ENCODE assay signal across 15 mouse cellular contexts in the genomic region with DNA sequence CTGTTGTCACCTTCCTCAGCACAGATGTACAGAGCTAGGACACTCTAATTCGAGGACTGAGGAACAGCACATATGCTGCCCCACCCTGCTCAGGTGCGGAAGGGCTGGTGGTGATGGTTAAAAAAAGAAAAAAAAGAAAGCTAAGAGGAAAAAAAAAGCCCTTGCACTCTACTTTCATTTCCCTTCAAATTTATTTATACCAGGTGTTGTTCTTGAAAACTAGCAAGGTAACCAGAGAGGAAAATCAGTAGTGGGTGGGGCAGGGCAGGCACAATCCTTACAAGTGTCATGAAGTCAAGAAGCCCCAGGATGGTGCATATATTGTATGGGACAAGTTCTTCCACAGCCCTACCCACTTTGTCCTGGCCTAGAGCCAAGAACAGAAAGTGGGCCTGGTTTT. TPM values are rescaled to one million over a fixed set of nuclear protein-coding genes. Genes with fewer than 3 reads are reported as not detected.
A peak's percentile ranks its signal among the peaks of the same experiment; 100 is the strongest.
DNase-seq lines count a peak whose midpoint lies in the region; ATAC-seq and TF ChIP-seq lines count a peak whose summit lies in the region.
"Had no signal": no experiment of that assay in that cellular context is flagged by ENCODE, and none has a peak within 500 bp of the region (broad histone marks: within the 10 kb centered on the region; RNA-seq: fewer than 3 reads in every experiment).

No protein-coding gene starts in this region.

- H3K4me2 ChIP-seq in heart, embryonic 13.5 days, result no peak overlapping the region
- no peak overlapping the region for H3K4me2 ChIP-seq in heart, embryonic 11.5 days
- H3K4me2 ChIP-seq: forebrain, embryonic 15.5 days; heart, embryonic 15.5 days; hindbrain, embryonic 13.5 days; liver, embryonic 15.5 days; midbrain, embryonic 12.5 days had no signal

- no peak for ATAC-seq in heart, embryonic 13.5 days (ENCODE audit: extremely low read depth, insufficient number of reproducible peaks, low FRiP score, low TSS enrichment)
- no peak for ATAC-seq in heart, embryonic 11.5 days (replicated peaks; ENCODE audit: insufficient number of reproducible peaks, low FRiP score, low TSS enrichment)

- H3K4me1 ChIP-seq in heart, embryonic 13.5 days, result peaks cover 7% of the 10 kb centered on the region
- no peaks in the 10 kb centered on the region for H3K4me1 ChIP-seq in heart, embryonic 11.5 days (ENCODE audit: control insufficient read depth, insufficient read depth, low read length)
- peaks cover 35% of the 10 kb centered on the region for H3K4me1 ChIP-seq in spleen, adult 2 months (ENCODE audit: control insufficient read depth, insufficient read depth, insufficient read length)
- H3K4me1 ChIP-seq: forebrain, embryonic 15.5 days; hindbrain, embryonic 13.5 days; liver, embryonic 15.5 days; midbrain, embryonic 12.5 days had no signal

- DNase-seq in spleen, adult 2 months (ENCODE audit: low read depth in 1 of 2, low spot score in 2 of 2), result peak in 1 of 2 experiments; percentile 66
- no peak for DNase-seq in spleen, adult 12 weeks (ENCODE audit: low spot score)
- peak; percentile 57 for DNase-seq in CD4-positive, CD25-positive, alpha-beta regulatory T cell, adult 2 months (ENCODE audit: low read depth, low spot score)
- peak; percentile 80 for DNase-seq in induced T-regulatory cell, adult 2 months (ENCODE audit: low read depth)
- DNase-seq in frontal cortex, postnatal 25 days (ENCODE audit: low spot score in 2 of 2), result no peak
- DNase-seq in kidney, postnatal 4 days, result no peak
- DNase-seq: kidney, postnatal 10 days had no signal

- H3K27me3 ChIP-seq in heart, embryonic 13.5 days (replicated peaks), result no peaks in the 10 kb centered on the region
- no peaks in the 10 kb centered on the region for H3K27me3 ChIP-seq in heart, embryonic 11.5 days (ENCODE audit: control insufficient read depth, insufficient read depth, low read length)
- H3K27me3 ChIP-seq in spleen, adult 2 months (ENCODE audit: control insufficient read depth, insufficient read depth, low read length), result no peaks in the 10 kb centered on the region
- H3K27me3 ChIP-seq: forebrain, embryonic 15.5 days; heart, embryonic 15.5 days; hindbrain, embryonic 13.5 days; liver, embryonic 15.5 days; midbrain, embryonic 12.5 days had no signal

- no peak overlapping the region for H3K4me3 ChIP-seq in heart, embryonic 13.5 days
- no peak overlapping the region for H3K4me3 ChIP-seq in heart, embryonic 11.5 days (ENCODE audit: low read depth, low read length)
- peak overlapping the region; percentile 24; the same call in 1 of the 2 replicates for H3K4me3 ChIP-seq in spleen, adult 2 months (ENCODE audit: extremely low read depth, insufficient read depth, insufficient read length)
- H3K4me3 ChIP-seq: forebrain, embryonic 15.5 days; heart, embryonic 15.5 days; hindbrain, embryonic 13.5 days; liver, embryonic 15.5 days; midbrain, embryonic 12.5 days had no signal

- H3K9ac ChIP-seq in heart, embryonic 13.5 days, result no peak overlapping the region
- H3K9ac ChIP-seq in heart, embryonic 11.5 days (ENCODE audit: low read depth, low read length), result no peak overlapping the region
- H3K9ac ChIP-seq: forebrain, embryonic 15.5 days; heart, embryonic 15.5 days; hindbrain, embryonic 13.5 days; liver, embryonic 15.5 days; midbrain, embryonic 12.5 days had no signal

- H3K27ac ChIP-seq in heart, embryonic 13.5 days (replicated peaks), result peak overlapping the region; percentile 28; the same call in 1 of the 2 replicates
- H3K27ac ChIP-seq in heart, embryonic 11.5 days (ENCODE audit: low read depth, low read length), result no peak overlapping the region
- peak overlapping the region; percentile 96 for H3K27ac ChIP-seq in spleen, adult 2 months (ENCODE audit: insufficient read depth, low read length)
- H3K27ac ChIP-seq: forebrain, embryonic 15.5 days; heart, embryonic 15.5 days; hindbrain, embryonic 13.5 days; liver, embryonic 15.5 days; macrophage; midbrain, embryonic 12.5 days had no signal

- peaks cover 97% of the 10 kb centered on the region for H3K36me3 ChIP-seq in heart, embryonic 13.5 days
- peaks cover 43% of the 10 kb centered on the region for H3K36me3 ChIP-seq in heart, embryonic 11.5 days (ENCODE audit: control insufficient read depth, insufficient read depth, low read length)
- peaks cover 11% of the 10 kb centered on the region for H3K36me3 ChIP-seq in spleen, adult 2 months (ENCODE audit: control insufficient read depth, insufficient read depth, low read length)

- H3K9me3 ChIP-seq in heart, embryonic 13.5 days, result no peaks in the 10 kb centered on the region
- no peaks in the 10 kb centered on the region for H3K9me3 ChIP-seq in heart, embryonic 11.5 days (replicated peaks; ENCODE audit: control insufficient read depth, low read length)
- H3K9me3 ChIP-seq: forebrain, embryonic 15.5 days; heart, embryonic 15.5 days; hindbrain, embryonic 13.5 days; liver, embryonic 15.5 days; midbrain, embryonic 12.5 days had no signal

- TF ChIP-seq CTCF in spleen, adult 2 months (IDR thresholded peaks at IDR 0.05; ENCODE audit: extremely low read depth, insufficient read depth, insufficient read length, insufficient replicate concordance), result no peak

- TF ChIP-seq POLR2A in spleen, adult 2 months (IDR thresholded peaks at IDR 0.05; ENCODE audit: low read depth, low read length), result peak; percentile 30; the same call in 1 of the 2 replicates

- WGBS in heart, embryonic 13.5 days, result 89% methylated on average over 2 of the region's 2 CpGs
- WGBS in heart, embryonic 11.5 days (ENCODE audit: insufficient replicate concordance), result 93% methylated on average over 2 of the region's 2 CpGs
- WGBS in spleen, adult 2 months, result 24% methylated on average over 2 of the region's 2 CpGs

RNA-seq across cellular contexts. Expression of a gene that starts 46.2 kb away (rescaled TPM):
- polyA plus RNA-seq in heart, embryonic 13.5 days (2015; fragmentation: Nextera tagmentation; extraction: Ambion mirVana), result 14.2 and 15.1 TPM in 2 replicates
- 16.7 and 17.7 TPM in 2 replicates for polyA plus RNA-seq in heart, embryonic 11.5 days (2014; fragmentation: Nextera tagmentation; extraction: Ambion mirVana)
- 219 and 378 TPM in 2 replicates for polyA plus RNA-seq in spleen, adult 2 months (2012; rRNA removed)

RNA-seq across cellular contexts. Expression of a gene that starts 56.2 kb away (rescaled TPM):
- 37.4 and 38.2 TPM in 2 replicates for polyA plus RNA-seq in heart, embryonic 13.5 days (2015; fragmentation: Nextera tagmentation; extraction: Ambion mirVana)
- polyA plus RNA-seq in heart, embryonic 11.5 days (2014; fragmentation: Nextera tagmentation; extraction: Ambion mirVana), result 49.7 and 49.9 TPM in 2 replicates
- polyA plus RNA-seq in spleen, adult 2 months (2012; rRNA removed), result 36.9 and 37.1 TPM in 2 replicates

RNA-seq across cellular contexts. Expression of a gene that starts 60.0 kb away (rescaled TPM):
- polyA plus RNA-seq in heart, embryonic 13.5 days (2015; fragmentation: Nextera tagmentation; extraction: Ambion mirVana), result 15.9 and 19.4 TPM in 2 replicates
- polyA plus RNA-seq in heart, embryonic 11.5 days (2014; fragmentation: Nextera tagmentation; extraction: Ambion mirVana), result 22.5 and 25.2 TPM in 2 replicates
- 1.4 and 1.7 TPM in 2 replicates for polyA plus RNA-seq in spleen, adult 2 months (2012; rRNA removed)

Comparison
In these comparisons a context has a peak if more than half of its experiments do, and no peak if none do; other contexts are left out.
1. DNase-seq: peak in CD4-positive, CD25-positive, alpha-beta regulatory T cell, adult 2 months (single experiment) and induced T-regulatory cell, adult 2 months (single experiment); none in spleen, adult 12 weeks (single experiment), frontal cortex, postnatal 25 days (0 of 2) and kidney, postnatal 4 days (0 of 2).
2. RNA of a gene that starts 46.2 kb away (polyA plus RNA-seq): 219 to 378 TPM in spleen, adult 2 months; 16.7 to 17.7 TPM in heart, embryonic 11.5 days and 14.2 to 15.1 TPM in heart, embryonic 13.5 days; every median in the first group is over 10 times any median in the second.